Mouse (Mus musculus) heart, embryonic 13.5 days (tissue): ENCODE measurements at regions not wholly inside any gene's neighbourhood (a gene's known extent, or its start where the extent isn't known, plus 50 kb on each side); places are given as distances from the start of the nearest gene placed in this dataset.

Experiments
- ATAC-seq: fragments of 200-750 bp; cut with Nextera tagmentation; 2 replicates; pipeline ENCODE4 v1.8.0; 2017; ENCODE audit warnings: moderate TSS enrichment; ENCODE audit not compliant: insufficient number of reproducible peaks, low FRiP score, low TSS enrichment; ENCODE audit errors: extremely low read depth
- H3K27ac ChIP-seq: fragments of 300-500 bp; sonication (generic); replicated peaks from 2 replicates; pipeline ENCODE4 v1.5.1; 2015; ENCODE audit warnings: moderate library complexity, mild to moderate bottlenecking, inconsistent platforms
- H3K27me3 ChIP-seq: fragments of 300-500 bp; sonication (generic); replicated peaks from 2 replicates; pipeline ENCODE4 v1.6.1; 2015; ENCODE audit warnings: mild to moderate bottlenecking, inconsistent platforms
- H3K36me3 ChIP-seq: fragments of 300-500 bp; sonication (generic); 2 replicates; pipeline ENCODE4 v1.6.1; 2015; ENCODE audit warnings: mild to moderate bottlenecking, inconsistent platforms
- H3K4me1 ChIP-seq: fragments of 300-500 bp; sonication (generic); 2 replicates; pipeline ENCODE4 v1.6.1; 2015; ENCODE audit warnings: inconsistent platforms
- H3K4me2 ChIP-seq: fragments of 300-500 bp; sonication (generic); 2 replicates; pipeline ENCODE4 v1.6.1; 2015; ENCODE audit warnings: inconsistent platforms, mild to moderate bottlenecking, moderate library complexity
- H3K4me3 ChIP-seq: fragments of 300-500 bp; sonication (generic); 2 replicates; pipeline ENCODE4 v1.5.1; 2015; ENCODE audit warnings: moderate library complexity, mild to moderate bottlenecking, inconsistent platforms
- H3K9ac ChIP-seq: fragments of 300-500 bp; sonication (generic); 2 replicates; pipeline ENCODE4 v1.6.1; 2015; ENCODE audit warnings: inconsistent platforms, mild to moderate bottlenecking, moderate library complexity
- H3K9me3 ChIP-seq: fragments of 300-500 bp; sonication (generic); 2 replicates; pipeline ENCODE4 v1.6.1; 2016; ENCODE audit warnings: inconsistent platforms
- WGBS: fragments of 180-500 bp; shearing (Covaris S2); methylation state at CpG from one replicate; pipeline ENCODE4 v1.1.7; 2015; ENCODE audit warnings: mixed read lengths; 5-methylcytosine and 5-hydroxymethylcytosine counted together

DNA sequence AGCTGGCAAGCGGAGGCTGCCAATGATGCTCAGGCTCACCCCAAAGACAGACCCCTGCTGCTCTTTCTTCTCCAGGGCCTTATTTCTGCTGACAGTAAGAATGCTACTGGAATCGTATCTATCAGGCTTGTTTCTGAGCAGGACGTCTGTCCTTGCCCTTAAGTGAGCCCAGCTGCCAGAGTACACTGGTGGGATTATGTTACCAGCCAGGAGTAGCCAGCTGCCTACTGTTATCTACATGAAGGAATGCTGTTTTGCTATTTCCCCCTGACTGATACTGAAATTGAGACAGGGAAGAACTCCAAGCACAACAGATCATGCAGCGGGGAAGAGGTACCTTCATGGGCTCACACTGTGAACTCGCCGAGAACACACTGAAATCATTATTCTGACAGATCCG lies 228.2 kb upstream of the Rasgrp1 start:
- Histone ChIP-seq H3K9ac (no peak overlapping the region), H3K36me3 (no peaks in the 10 kb centered on the region), H3K4me3 (no peak overlapping the region), H3K4me1 (peaks cover 14% of the 10 kb centered on the region), H3K27me3 (no peaks in the 10 kb centered on the region), H3K4me2 (0 out of 2 replicates have a peak overlapping the region, but pooled peaks have one; percentile 9), H3K9me3 (no peaks in the 10 kb centered on the region), H3K27ac (peak overlapping the region; percentile 74)
- peak; percentile 19; the same call in 1 of the 2 replicates for ATAC-seq
- 30% methylated on average over 7 of the region's 7 CpGs for WGBS

GRCm38 (mm10) chr2:117587381-117587780 lies 244.6 kb upstream of the Rasgrp1 start:
- 54% methylated on average over 3 of the region's 3 CpGs for WGBS
- Histone ChIP-seq H3K27ac (no peak overlapping the region), H3K27me3 (no peaks in the 10 kb centered on the region), H3K4me3 (no peak overlapping the region), H3K36me3 (no peaks in the 10 kb centered on the region), H3K9me3 (no peaks in the 10 kb centered on the region), H3K4me1 (peaks cover 13% of the 10 kb centered on the region), H3K9ac (no peak overlapping the region), H3K4me2 (no peak overlapping the region)
- no peak for ATAC-seq

DNA sequence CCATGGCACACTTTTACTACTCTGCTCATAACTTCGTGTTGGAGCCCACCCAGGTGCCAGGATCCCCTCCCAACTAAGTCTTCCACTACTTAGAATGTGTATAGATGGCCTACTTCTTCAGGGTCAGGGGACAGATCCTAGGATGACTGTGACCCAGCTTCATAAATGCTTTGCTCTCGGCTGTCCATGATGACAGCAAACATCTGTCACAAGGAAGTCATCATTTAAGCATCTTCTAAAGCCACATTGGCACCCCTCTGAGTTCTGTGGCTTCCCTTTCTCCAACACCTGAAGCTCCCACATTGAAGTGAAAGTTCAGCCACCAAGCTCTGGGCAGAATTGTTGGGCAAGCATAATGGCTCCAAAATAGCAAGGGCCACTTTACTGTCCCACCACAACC lies 252.2 kb upstream of the Rasgrp1 start:
- H3K27me3 ChIP-seq: no peaks in the 10 kb centered on the region
- H3K9me3 ChIP-seq: no peaks in the 10 kb centered on the region
- H3K4me1 ChIP-seq: peaks cover 35% of the 10 kb centered on the region
- no peak overlapping the region for H3K27ac ChIP-seq
- no peak overlapping the region for H3K4me2 ChIP-seq
- no peak overlapping the region for H3K4me3 ChIP-seq
- no peaks in the 10 kb centered on the region for H3K36me3 ChIP-seq
- no peak overlapping the region for H3K9ac ChIP-seq
- ATAC-seq: no peak
- 62% methylated on average over 2 of the region's 2 CpGs for WGBS

DNA sequence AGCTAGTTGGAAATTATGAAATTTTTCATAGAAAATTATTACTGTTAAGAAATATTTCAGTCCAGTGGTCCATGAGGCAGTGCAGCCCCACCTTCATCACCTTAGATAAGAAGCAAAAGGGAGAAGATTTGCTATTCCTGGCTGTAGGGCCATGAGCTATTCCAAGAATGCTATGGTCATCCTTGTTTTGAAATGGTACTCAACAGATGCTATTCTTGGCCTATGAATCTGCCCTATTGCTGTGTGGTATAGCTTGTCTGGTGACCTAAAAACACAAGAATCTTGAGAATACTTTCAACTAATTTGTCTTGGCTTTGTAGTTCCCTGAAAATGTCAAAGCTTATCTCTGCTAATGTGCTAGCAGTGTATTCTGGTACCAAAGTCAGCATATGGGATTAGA lies 254.8 kb upstream of the Rasgrp1 start:
- no peak overlapping the region for H3K4me3 ChIP-seq
- no peak for ATAC-seq
- no peak overlapping the region for H3K9ac ChIP-seq
- H3K4me1 ChIP-seq: peaks cover 23% of the 10 kb centered on the region
- no peaks in the 10 kb centered on the region for H3K27me3 ChIP-seq
- peak overlapping the region; percentile 51 for H3K27ac ChIP-seq
- H3K4me2 ChIP-seq: no peak overlapping the region
- no peaks in the 10 kb centered on the region for H3K9me3 ChIP-seq
- H3K36me3 ChIP-seq: no peaks in the 10 kb centered on the region

- ATAC-seq: no peak
- Histone ChIP-seq H3K27ac (no peak overlapping the region), H3K4me3 (no peak overlapping the region), H3K4me2 (no peak overlapping the region), H3K27me3 (no peaks in the 10 kb centered on the region), H3K9me3 (no peaks in the 10 kb centered on the region), H3K36me3 (no peaks in the 10 kb centered on the region), H3K9ac (no peak overlapping the region), H3K4me1 (peaks cover 6% of the 10 kb centered on the region)
- 50% methylated on average over 1 of the region's 1 CpGs for WGBS
Observed at GRCm38 (mm10) chr2:117614772-117615171, 272.0 kb upstream of the Rasgrp1 start.

GRCm38 (mm10) chr2:117618063-117618462 lies 275.3 kb upstream of the Rasgrp1 start:
- Histone ChIP-seq H3K27ac (no peak overlapping the region), H3K4me1 (peaks cover 6% of the 10 kb centered on the region), H3K9me3 (no peaks in the 10 kb centered on the region), H3K9ac (no peak overlapping the region), H3K36me3 (no peaks in the 10 kb centered on the region), H3K27me3 (no peaks in the 10 kb centered on the region), H3K4me3 (no peak overlapping the region), H3K4me2 (no peak overlapping the region)
- no peak for ATAC-seq
- 79% methylated on average over 3 of the region's 3 CpGs for WGBS

- Histone ChIP-seq H3K4me3 (no peak overlapping the region), H3K36me3 (no peaks in the 10 kb centered on the region), H3K4me1 (no peaks in the 10 kb centered on the region), H3K27me3 (no peaks in the 10 kb centered on the region), H3K9me3 (no peaks in the 10 kb centered on the region), H3K9ac (no peak overlapping the region), H3K4me2 (no peak overlapping the region), H3K27ac (no peak overlapping the region)
- 38% methylated on average over 3 of the region's 3 CpGs for WGBS
- ATAC-seq: no peak
Observed at GRCm38 (mm10) chr2:117623955-117624354, 281.2 kb upstream of the Rasgrp1 start.

GRCm38 (mm10) chr2:117634906-117635305 lies 292.1 kb upstream of the Rasgrp1 start:
- Histone ChIP-seq H3K27ac (no peak overlapping the region), H3K36me3 (no peaks in the 10 kb centered on the region), H3K9ac (no peak overlapping the region), H3K27me3 (no peaks in the 10 kb centered on the region), H3K9me3 (no peaks in the 10 kb centered on the region), H3K4me1 (no peaks in the 10 kb centered on the region), H3K4me2 (no peak overlapping the region), H3K4me3 (no peak overlapping the region)
- ATAC-seq: no peak
- WGBS: 47% methylated on average over 4 of the region's 4 CpGs

DNA sequence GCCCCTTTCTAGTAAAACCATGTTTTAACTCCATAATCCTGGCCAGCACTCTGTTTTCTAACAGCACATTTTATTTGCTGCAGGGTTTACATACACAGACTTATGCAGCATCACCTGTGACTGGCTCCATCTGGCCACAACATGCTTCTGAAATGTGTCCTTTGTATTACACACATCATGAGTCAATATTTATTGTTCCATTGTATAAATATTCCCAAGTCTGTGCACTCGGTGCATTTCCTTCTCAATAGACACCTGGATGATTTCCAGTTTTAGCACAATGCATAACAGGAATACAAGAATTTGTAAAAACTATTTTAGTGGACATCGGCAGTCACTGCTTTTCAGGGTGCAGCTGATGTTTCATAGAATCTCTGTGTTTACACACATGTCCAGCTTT lies 294.6 kb upstream of the Rasgrp1 start:
- Histone ChIP-seq H3K36me3 (no peaks in the 10 kb centered on the region), H3K4me2 (no peak overlapping the region), H3K9me3 (no peaks in the 10 kb centered on the region), H3K27me3 (no peaks in the 10 kb centered on the region), H3K4me1 (no peaks in the 10 kb centered on the region), H3K27ac (no peak overlapping the region), H3K4me3 (no peak overlapping the region), H3K9ac (no peak overlapping the region)
- ATAC-seq: no peak
- 57% methylated on average over 2 of the region's 2 CpGs for WGBS

DNA sequence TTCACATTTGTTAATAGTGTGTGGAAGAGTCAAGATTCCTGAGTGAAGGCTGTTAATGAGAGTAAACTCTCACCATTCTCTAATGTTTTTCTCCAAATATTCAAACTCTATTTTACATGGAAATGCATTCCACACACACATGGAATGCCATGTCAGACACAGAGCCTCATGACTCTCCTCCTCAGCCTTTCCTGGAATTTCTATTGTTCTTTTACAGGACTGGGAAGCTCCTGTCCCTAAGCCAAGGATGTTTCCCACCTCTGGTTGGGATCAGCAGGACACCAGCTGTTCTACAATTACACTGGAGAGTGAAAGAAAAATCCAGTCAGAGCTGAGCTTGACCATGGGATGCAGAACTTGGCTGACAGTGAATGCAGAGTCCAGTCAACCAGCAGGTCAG lies 309.3 kb upstream of the Rasgrp1 start:
- Histone ChIP-seq H3K4me1 (peaks cover 15% of the 10 kb centered on the region), H3K27me3 (no peaks in the 10 kb centered on the region)
- no peak for ATAC-seq

GRCm38 (mm10) chr2:117652647-117653046 lies 309.8 kb upstream of the Rasgrp1 start:
- Histone ChIP-seq H3K27me3 (no peaks in the 10 kb centered on the region), H3K27ac (peak overlapping the region; percentile 17; the same call in 1 of the 2 replicates), H3K9ac (no peak overlapping the region), H3K4me2 (peak overlapping the region; percentile 12; the same call in 1 of the 2 replicates), H3K36me3 (no peaks in the 10 kb centered on the region), H3K4me3 (no peak overlapping the region), H3K4me1 (peaks cover 15% of the 10 kb centered on the region), H3K9me3 (no peaks in the 10 kb centered on the region)
- 24% methylated on average over 2 of the region's 2 CpGs for WGBS
- ATAC-seq: no peak

More for the DNA sequence above, 309.3 kb upstream of the Rasgrp1 start:
- H3K9me3 ChIP-seq: no peaks in the 10 kb centered on the region
- no peak overlapping the region for H3K4me3 ChIP-seq
- no peak overlapping the region for H3K9ac ChIP-seq
- no peak overlapping the region for H3K4me2 ChIP-seq
- no peak overlapping the region for H3K27ac ChIP-seq
- no peaks in the 10 kb centered on the region for H3K36me3 ChIP-seq

DNA sequence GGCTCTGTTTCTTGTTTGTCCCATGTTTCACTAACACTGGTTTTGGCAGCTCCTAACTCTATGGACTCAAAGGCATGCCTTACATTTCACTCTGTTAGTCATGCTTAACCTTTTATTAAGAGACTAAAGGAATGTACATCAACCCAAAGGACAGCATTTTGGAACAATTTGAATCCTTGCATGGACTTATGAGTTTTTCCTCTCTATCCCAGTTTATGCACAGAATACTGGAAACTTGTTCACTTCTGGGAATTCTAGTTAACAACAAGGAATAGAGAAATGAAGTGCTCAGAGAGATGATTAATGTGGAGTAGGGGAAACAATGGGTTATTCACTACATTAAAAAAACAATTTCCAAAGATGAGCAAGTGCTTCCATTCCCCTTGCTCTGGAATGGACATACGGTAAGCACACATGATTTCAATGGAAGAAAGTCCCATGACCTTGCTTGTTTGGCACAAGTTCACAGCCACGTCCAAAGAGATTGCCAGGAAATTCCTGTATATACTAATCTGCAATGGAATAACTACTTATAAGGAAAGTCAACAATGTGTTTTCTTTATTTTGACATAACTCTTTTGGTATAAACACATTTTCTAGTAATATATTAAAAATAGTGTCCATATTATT lies 313.9 kb upstream of the Rasgrp1 start:
- Histone ChIP-seq H3K4me3 (no peak overlapping the region), H3K27ac (no peak overlapping the region), H3K4me2 (no peak overlapping the region), H3K4me1 (peaks cover 15% of the 10 kb centered on the region), H3K9ac (no peak overlapping the region), H3K27me3 (no peaks in the 10 kb centered on the region), H3K9me3 (no peaks in the 10 kb centered on the region), H3K36me3 (no peaks in the 10 kb centered on the region)
- no peak for ATAC-seq
- WGBS: 43% methylated on average over 2 of the region's 2 CpGs
